Mouse (Mus musculus) kidney, postnatal 10 days (tissue): ENCODE measurements around the gene Ctns.

Source experiments
- DNase-seq: peaks from one replicate; pipeline ENCODE4 v3.0.0; 2021; ENCODE audit warnings: mixed read lengths

The Ctns gene

GRCm38 (mm10) chr11:73187231-73187630 is 11.6 kb downstream of the Ctns start:
- no peak for DNase-seq

- no peak for DNase-seq
Measured at GRCm38 (mm10) chr11:73185872-73186615, 12.8 kb downstream of the Ctns start.

- DNase-seq: peak; percentile 35
Measured at GRCm38 (mm10) chr11:73177895-73178294, 20.9 kb downstream of the Ctns start.

GRCm38 (mm10) chr11:73177509-73177875 is 21.4 kb downstream of the Ctns start:
- DNase-seq: peak; percentile 94

- DNase-seq: peak; percentile 98
Measured at GRCm38 (mm10) chr11:73176608-73177508, 22.0 kb downstream of the Ctns start, which contains the start of the genes Emc6 and Tax1bp3. Gene Emc6, minus strand, starts transcription at chr11:73177037. Gene Tax1bp3, plus strand, starts transcription at chr11:73177083.

- no peak for DNase-seq
Measured at GRCm38 (mm10) chr11:73176186-73176585, 22.7 kb downstream of the Ctns start.

- DNase-seq: peak; percentile 83
Measured at GRCm38 (mm10) chr11:73175612-73176011, 23.2 kb downstream of the Ctns start.

GRCm38 (mm10) chr11:73172186-73172585 is 26.7 kb downstream of the Ctns start:
- peak; percentile 83 for DNase-seq

- DNase-seq: peak; percentile 83
Measured at GRCm38 (mm10) chr11:73169231-73169630, 29.6 kb downstream of the Ctns start.

- no peak for DNase-seq
Measured at GRCm38 (mm10) chr11:73168576-73168975, 30.3 kb downstream of the Ctns start.

GRCm38 (mm10) chr11:73168071-73168470 is 30.8 kb downstream of the Ctns start:
- no peak for DNase-seq

GRCm38 (mm10) chr11:73162284-73162683 is 36.6 kb downstream of the Ctns start:
- no peak for DNase-seq

GRCm38 (mm10) chr11:73161616-73162015 is 37.2 kb downstream of the Ctns start:
- no peak for DNase-seq

- peak; percentile 47 for DNase-seq
Measured at GRCm38 (mm10) chr11:73160811-73161200, 38.0 kb downstream of the Ctns start.

GRCm38 (mm10) chr11:73159957-73160810 is 38.7 kb downstream of the Ctns start, which contains the start of gene P2rx5:
Gene P2rx5, plus strand, starts transcription at chr11:73160421.
- DNase-seq: peak; percentile 81

GRCm38 (mm10) chr11:73155071-73155470 is 43.8 kb downstream of the Ctns start:
- no peak for DNase-seq

GRCm38 (mm10) chr11:73148209-73148608 is 50.6 kb downstream of the Ctns start:
- no peak for DNase-seq

GRCm38 (mm10) chr11:73146975-73147365 is 51.9 kb downstream of the Ctns start:
- no peak for DNase-seq

GRCm38 (mm10) chr11:73146026-73146974 is 52.5 kb downstream of the Ctns start:
- DNase-seq: no peak

GRCm38 (mm10) chr11:73144261-73144681 is 54.6 kb downstream of the Ctns start:
- DNase-seq: no peak
